Mouse (Mus musculus) gonadal fat pad, adult 2 months (tissue): Measurements from ENCODE around the gene L2hgdh. TPM values are rescaled to one million over a fixed set of nuclear protein-coding genes. Genes with fewer than 3 reads are reported as not detected.
"Not testable (repeated sequence)": the region's sequence is repeated elsewhere in the genome, so short reads cannot be mapped to it uniquely, and the experiment has no call there.

ENCODE experiments used
- DNase-seq: peaks from one replicate; pipeline ENCODE4 v3.0.0-alpha.2; 2012; ENCODE audit warnings: low read depth
- polyA plus RNA-seq: library from polyadenylated mRNA; depleted of rRNA; stranded (reverse); fragments of >200 nt; gene quantifications from 2 replicates; pipeline ENCODE4 v1.2.3, GENCODE M21; 2012; rRNA removed

The L2hgdh gene
- polyA plus RNA-seq, 1 experiment, result 6.0 TPM

DNA sequence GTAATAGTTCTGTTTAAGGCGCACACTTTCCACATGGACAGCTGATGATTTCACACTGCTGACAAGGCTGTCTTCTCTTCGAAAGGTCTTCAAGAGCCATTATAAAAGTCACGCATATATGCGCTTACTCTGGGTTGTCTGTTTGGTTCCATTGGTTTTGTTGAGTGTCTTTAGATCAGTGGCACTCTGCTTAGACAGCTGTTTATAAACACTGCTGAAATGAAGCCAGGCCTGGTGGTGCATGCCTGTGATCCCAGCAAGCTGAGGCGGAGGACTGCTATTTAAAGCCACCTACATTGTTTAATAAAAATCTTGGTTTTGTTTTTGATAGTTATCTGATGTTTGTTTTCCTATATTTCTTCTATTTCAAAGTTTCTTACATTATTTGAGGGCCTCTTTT lies 58.0 kb downstream of the L2hgdh start:
- no peak for DNase-seq

DNA sequence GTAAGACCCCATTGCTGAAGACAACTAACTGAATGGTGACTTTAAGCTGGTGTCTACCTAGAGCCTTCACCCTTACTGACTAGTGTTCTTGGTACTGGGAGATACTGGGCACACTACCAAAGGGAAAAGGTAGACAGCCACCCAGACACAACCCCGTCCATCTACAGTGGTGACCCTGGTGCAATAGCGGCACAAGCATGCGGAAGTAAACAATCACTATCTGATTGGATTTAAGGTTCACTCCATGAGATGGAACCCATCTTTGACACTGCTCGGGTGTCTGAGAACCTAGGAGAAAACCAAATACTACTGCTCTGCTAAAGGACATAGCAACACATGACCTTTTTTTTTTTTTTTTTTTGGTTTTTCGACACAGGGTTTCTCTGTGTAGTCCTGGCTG lies 63.0 kb downstream of the L2hgdh start:
- DNase-seq, result no peak

DNA sequence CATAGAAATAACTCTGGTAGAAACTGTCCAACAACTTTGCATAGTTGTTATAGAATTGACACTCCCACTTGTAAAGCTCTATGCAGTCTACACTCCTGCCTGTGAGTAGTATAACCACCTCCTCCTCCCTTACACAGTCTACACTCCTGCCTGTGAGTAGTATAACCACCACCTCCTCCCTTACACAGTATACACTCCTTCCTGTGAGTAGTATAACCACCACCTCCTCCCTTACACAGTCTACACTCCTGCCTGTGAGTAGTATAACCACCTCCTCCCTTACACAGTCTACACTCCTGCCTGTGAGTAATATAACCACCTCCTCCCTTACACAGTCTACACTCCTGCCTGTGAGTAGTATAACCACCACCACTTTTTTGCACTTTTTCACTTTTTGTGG lies 70.7 kb downstream of the L2hgdh start:
- not testable (repeated sequence) for DNase-seq

DNA sequence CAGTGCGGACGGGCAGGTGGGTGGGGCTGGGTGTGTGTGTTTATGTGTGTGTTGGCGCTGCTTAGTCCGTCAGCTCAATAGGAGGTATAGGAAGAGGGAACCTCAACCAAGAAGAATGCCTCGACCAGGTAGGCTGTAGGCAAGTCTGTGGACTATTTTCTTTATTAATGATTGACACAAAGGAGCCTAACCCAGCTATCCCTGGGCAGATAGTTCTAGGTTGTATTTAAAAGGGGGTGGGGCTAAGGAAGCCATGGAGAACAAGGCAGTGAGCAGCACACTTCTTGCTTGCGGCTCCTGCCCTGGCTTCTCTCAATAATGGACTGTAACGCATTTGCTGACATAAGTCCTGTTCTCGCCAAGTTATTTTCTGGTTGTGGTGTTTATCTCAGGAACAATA lies 75.2 kb downstream of the L2hgdh start:
- no peak for DNase-seq

DNA sequence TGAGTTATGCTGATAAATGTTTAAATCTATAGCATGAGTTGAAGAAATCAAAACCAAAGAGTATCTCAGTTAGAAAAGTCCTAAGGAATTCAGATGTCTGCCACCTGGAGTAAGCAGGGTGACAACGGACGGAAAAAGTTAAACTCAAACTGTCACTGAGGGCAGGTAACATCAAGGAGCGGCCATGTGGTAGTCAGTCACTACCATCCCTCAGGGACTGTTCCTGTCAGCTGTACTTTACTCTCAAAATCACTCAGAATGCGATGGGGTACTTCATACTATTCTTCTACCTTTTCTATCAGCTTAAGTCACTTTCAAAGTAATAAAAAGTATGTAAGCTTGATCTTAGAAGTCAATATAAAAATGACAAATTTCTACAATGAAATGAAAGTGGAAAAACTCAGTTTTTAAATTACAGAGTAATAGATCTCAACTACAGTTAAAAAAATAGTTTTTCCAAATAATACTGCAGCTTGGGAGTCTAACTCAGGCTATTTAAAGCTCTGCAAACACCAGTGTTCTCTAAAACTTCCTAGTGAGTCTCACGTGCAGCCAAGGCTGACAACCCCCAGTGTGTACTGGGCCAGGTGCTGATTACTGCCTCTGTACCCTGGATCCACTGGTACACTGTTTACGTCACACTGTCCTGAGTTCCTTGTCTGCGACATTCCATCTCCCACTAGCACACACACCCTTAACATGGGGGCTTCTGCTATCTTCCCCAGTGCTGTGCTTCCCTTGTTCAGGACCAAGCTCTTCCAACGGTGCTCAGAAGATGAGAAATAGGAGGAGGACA lies 78.7 kb downstream of the L2hgdh start:
- DNase-seq, result no peak

DNA sequence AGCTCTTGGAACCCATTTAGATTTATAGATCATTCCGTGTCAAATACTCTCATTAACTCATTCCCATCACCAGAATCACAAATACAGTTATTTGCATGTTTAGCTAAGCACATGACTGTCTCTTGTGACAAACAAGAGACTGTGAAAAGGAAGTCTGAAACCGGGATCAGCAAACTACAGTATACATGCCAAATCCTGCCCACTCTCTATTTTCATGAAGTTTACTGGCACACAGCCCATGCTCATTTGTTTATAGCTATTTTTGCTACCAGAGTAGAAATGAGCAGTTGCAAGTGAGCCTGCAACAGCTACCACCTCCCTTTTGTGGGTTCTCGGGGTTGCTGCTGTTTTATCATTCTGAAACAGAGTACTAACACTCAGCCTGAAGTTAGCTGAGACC lies 79.8 kb downstream of the L2hgdh start:
- DNase-seq, result no peak

DNA sequence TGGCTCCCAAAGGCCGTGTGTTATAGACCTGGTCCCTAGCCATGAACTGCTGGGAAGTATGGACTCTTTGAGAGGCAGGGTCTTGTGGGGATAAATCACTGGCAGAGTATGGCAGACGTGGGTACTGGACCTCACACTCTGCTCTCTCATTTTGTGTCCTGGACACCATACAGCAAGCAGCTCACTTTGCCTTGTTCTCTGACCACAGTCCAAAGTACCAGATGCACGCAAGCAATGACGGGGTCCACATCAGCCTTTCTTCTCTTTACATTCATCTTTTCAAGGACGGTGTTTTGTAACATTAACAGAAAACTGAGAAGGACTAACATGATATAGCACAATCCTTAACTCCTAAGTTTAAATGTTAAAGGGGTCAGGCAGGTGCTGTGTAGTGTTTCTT lies 81.8 kb downstream of the L2hgdh start:
- no peak for DNase-seq

Other genes with a start within 250 kb of the L2hgdh start
- 6.1 and 6.4 TPM in 2 replicates for gene Vcpkmt, start 141.8 kb downstream of the L2hgdh start, polyA plus RNA-seq
- 23.6 and 26.1 TPM in 2 replicates for gene Sos2, start 43.0 kb downstream of the L2hgdh start, polyA plus RNA-seq
- gene Atp5s, start 77 bp upstream of the L2hgdh start, polyA plus RNA-seq, result 15.0 and 15.1 TPM in 2 replicates
- gene Cdkl1, start 66.4 kb upstream of the L2hgdh start, polyA plus RNA-seq, result 2.1 and 2.2 TPM in 2 replicates
- 1.2 and 1.6 TPM in 2 replicates for gene Atl1, start 167.7 kb upstream of the L2hgdh start, polyA plus RNA-seq
- 6.3 and 9.4 TPM in 2 replicates for gene Map4k5, start 168.3 kb upstream of the L2hgdh start, polyA plus RNA-seq